ENCODE assay signal across 11 mouse cellular contexts in the genomic region with DNA sequence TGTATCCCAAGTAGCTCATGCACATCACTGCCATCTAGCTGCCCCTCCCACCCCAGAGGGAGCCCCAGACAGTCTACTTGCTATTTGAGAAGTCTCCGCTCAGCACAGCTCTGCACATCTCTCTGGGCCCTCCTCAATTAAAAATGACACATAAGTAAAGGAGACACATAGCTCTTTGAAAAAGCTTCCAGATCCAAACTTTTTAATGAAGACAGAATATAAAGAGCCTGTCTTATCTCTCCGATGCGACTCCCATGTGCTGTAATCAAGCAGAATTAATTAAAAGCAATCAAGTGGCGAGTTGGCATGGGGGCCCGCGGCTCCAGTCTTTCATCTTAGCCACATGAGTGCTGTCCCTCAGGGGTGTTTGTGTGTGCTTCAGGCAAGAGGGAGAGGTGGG.
DNase-seq lines count a peak whose midpoint lies in the region; TF ChIP-seq lines count a peak whose summit lies in the region.
"Had no signal": no experiment of that assay in that cellular context is flagged by ENCODE, and none has a peak within 500 bp of the region (broad histone marks: within the 10 kb centered on the region; RNA-seq: fewer than 3 reads in every experiment).

No protein-coding gene starts in this region.

- TF ChIP-seq CTCF in brain, embryonic 14.5 days (IDR thresholded peaks at IDR 0.05; ENCODE audit: borderline replicate concordance, extremely low read depth, insufficient read depth, insufficient read length): no peak

- DNase-seq in heart, adult 11 months: peak; percentile 83
- DNase-seq in heart, adult 8-10 months (ENCODE audit: low spot score): no peak
- peak; percentile 4 for DNase-seq in Muller cell, postnatal 12 days (ENCODE audit: inconsistent ontology term)
- peak; percentile 60 for DNase-seq in brain, embryonic 14.5 days (ENCODE audit: low read depth)
- peak; percentile 83 for DNase-seq in retina, postnatal 1 day
- DNase-seq in thymus, postnatal 10 days (ENCODE audit: low spot score in 2 of 2): no peak
- DNase-seq in layer of hippocampus, adult 18-20 months (ENCODE audit: low spot score in 2 of 2): no peak
- DNase-seq: adrenal gland, adult 2 months; adrenal gland, postnatal 10 days; adrenal gland, postnatal 25 days; forebrain, postnatal 0 days had no signal

- TF ChIP-seq POLR2A in brain, embryonic 14.5 days (IDR thresholded peaks at IDR 0.05; ENCODE audit: borderline replicate concordance, extremely low read depth, insufficient read depth, insufficient read length, poor library complexity, severe bottlenecking): no peak

Comparison
In these comparisons a context has a peak if more than half of its experiments do, and no peak if none do; other contexts are left out.
1. DNase-seq: peak in heart, adult 11 months (single experiment), Muller cell, postnatal 12 days (single experiment), brain, embryonic 14.5 days (single experiment) and retina, postnatal 1 day (single experiment); none in heart, adult 8-10 months (single experiment), thymus, postnatal 10 days (0 of 2) and layer of hippocampus, adult 18-20 months (0 of 2).